Mouse (Mus musculus) layer of hippocampus, postnatal 10 days (tissue): ENCODE measurements at regions not wholly inside any gene's neighbourhood (a gene's known extent, or its start where the extent isn't known, plus 50 kb on each side); places are given as distances from the start of the nearest gene placed in this dataset.
"Not testable (repeated sequence)": the region's sequence is repeated elsewhere in the genome, so short reads cannot be mapped to it uniquely, and the experiment has no call there.

Source experiments
- DNase-seq, 2 experiments: peaks; one replicate each; pipeline ENCODE4 v3.0.0; 2021; ENCODE audit warnings: low spot score in 2 of 2

DNA sequence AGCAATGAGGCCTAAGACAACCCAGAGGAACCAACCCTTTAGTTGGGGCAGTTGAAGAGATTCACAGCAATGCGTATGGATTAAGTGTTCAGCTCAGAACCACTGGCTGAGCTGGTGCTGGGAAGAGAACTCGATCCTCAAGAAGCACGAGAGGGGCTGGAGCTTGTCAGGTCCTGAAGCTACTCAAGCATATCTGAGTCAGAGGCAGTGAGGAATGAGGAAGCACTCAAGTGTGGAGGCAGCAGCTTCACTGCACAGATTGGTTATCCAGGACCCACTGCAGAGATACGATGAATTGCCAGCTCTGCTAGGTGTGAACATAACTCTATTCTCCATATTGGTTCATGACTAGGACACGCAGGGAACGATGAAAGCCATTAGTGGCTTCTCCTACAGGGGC is 239.7 kb downstream of the Tpbg start:
- DNase-seq, result no peak

DNA sequence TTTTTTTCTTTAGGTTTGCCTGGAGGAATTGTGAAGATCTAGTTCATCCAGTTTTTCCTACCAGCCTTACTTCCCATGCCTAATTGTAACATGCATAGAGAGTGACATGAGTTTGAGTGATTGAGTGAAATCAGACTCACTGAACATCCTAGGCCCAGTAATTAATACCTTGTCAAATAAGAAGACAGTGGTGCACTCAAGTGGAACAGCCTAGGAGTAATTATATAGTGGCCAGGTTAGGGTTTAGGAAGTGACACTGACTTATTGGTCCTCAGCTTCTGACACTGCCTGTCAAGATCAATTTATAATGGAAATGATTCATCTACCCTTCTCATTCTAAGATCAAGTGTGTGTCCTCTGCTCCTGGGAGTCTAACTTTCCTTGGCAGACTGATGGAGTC is 250.8 kb downstream of the Tpbg start:
- DNase-seq, result no peak

DNA sequence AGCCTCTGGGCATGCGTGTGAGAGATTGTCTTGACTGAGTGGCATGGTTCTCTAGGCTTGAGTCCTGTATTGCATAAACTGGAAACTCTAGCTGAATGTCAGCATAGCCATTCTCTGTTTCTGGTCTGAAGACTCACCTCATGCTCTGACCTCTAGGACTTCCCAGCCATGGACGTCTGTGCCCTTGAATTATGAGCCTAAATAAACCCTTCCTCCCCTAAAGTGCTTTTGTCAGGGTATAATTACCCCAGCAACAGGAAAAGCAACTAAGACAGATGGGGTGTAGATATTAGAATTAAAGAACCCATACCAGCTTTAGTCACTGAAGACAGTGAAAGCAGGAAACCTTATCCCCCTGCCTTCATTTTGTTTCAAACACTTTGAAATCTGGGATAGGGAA is 253.3 kb downstream of the Tpbg start:
- no peak for DNase-seq

DNA sequence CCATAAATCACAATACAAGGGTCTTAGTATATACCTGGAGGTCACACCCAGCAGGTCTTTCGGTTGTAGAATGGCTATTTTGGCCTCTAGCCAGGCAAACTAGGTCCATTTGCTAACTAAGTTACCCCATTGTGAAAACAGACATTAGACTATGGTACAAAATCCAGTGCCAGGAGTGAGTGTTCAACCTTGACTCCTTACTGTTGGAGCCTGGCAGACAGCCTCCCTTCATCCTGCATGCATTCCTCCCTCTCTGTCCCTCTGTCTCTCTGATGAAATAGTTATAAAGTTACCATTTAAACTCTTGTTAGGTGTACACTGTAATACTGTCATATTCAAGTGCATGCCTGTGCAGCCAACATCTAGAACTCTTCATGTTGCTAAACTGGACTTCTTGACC is 254.1 kb downstream of the Tpbg start:
- DNase-seq, result no peak

DNA sequence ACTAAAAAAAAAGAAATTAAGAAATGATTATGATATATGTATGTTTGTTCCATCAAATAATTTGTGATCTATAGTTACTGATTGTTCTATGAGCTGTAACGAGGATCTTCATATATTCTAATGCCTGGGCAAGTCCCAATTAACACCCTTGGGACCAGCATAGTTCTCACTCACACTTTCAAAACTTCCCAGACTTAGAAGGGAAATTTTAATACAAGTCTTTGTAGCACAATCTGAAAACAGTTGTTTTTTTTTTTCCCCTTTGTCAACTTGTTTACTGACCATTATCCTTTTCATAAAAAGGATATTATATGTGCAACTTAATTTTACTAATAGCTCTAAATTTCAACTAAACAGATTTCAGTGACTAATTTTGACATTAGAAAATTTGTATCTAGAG is 257.1 kb downstream of the Tpbg start:
- DNase-seq, result no peak

DNA sequence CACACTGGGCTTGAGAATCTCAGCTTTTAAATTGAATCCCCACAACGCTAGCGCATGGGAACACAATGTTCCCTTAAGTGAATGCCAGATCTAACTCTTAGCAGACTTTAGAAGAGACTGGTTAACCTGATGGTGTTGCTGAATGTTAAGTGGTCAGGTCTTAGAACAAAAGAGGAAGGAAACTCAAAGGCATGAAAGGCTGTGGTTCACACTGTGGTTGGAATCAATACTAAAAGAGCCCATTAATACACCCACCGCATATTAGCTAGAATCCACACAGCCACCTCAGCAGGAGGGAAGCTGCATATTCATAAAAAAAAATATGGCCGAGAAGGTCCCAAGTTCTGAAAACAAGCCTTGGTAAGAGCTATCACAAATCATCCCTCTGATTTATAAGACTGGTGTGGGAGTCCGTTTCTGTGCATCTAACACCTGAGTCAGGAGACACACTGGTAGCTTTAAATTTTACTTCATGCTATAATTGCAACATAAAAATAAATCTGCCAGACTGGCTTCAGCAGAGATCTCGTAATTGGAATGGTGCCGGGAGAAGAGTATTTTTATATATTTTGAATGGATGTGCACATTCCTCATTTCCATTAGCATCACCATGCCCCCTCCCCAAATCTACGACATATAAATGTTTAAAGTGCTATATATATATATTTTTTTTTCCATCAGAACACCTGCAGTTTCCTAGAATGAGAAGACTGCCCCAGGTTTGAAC is 259.3 kb downstream of the Tpbg start:
- no peak for DNase-seq

DNA sequence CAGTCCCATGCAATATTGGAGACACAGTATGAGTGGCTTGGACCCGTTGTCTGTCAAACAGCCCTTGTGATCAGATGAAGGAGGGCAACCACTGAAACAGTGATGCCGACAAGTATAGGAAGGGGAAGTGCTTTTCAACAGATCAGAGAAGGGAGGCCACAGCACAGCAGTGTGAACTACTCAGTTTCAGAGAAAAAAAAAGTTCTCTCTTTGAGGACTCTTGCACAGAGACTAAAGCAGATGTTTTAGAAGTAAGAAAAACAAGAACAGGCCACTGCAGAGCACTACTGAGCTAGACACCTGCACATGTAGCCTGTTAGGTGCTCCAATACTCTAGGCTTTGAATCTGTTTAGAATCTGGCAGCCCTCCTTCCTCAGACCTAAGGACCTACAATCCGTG is 261.4 kb downstream of the Tpbg start:
- DNase-seq, result no peak

DNA sequence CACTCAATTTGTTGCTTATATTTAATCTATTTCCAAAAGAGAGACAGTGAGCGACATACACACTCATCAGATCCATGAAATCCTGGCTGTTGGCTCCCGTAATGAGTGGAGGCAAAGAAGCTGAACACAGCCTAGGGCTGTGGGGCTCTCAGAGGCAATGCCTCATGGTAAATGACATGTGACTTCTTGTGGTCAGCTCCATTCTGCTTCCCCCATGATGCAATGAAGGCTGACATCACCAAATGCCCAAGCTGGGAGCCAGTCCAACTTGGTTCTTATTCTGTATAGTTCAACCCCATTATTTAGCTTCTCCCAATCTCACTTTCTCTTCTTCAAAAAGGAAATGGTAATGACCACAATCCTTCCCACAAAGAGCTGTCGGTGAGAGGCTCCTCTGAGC is 262.5 kb downstream of the Tpbg start:
- no peak for DNase-seq

DNA sequence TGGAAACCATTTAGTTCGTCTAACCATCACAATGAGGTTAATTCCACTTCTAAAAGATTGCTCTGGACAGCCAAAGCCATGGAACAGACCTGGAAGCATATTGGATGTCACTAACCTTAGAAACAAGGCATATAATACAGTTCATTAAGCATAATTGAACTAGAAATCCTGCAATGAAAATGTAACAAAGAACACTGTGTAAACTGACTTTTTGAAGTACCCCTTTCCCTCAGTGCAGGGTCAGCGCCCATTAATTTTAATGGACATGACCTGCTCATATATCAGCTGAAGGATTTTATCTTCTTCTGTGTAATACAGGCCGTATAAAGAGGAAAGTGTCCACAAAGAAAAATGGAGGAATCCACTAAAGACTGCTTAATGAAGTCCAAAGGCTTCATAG is 263.7 kb downstream of the Tpbg start:
- no peak for DNase-seq

DNA sequence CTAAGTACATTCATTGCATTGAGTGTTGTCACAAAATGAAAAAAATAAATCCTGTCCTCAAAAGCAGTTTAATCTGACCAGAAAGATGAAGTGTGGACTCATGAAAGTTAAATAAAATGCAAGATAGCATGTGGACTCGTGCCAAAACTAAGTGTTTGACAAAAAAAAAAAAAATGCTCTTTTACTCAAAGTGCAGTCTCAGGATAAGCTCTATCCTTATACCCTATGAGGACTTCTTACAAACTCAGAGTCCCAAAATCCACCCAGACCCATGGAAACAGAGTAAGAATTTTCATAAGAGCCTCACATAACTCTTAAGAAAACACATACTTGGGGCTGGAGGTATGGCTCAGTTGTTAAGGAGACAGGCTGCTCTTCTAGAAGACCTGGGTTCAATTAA is 267.7 kb downstream of the Tpbg start:
- no peak for DNase-seq

DNA sequence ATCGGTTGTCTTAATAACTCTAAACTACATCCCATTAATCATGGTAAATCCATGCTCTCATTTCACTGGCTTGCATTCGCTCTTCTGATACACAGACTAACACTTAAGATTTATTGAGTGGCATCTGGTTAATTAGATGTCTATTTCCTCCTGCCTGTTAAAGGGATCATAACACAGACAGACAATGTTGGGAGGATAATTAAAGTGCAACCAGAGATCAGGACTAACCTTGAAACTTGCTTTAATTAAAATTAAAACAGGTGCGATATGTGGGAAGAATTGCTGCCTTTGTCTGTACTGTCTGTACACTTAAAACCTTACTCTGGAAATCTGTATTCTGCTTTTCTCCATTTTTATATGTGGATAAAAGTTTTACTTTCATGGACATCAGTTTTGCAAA is 277.2 kb downstream of the Tpbg start:
- DNase-seq, result no peak

DNA sequence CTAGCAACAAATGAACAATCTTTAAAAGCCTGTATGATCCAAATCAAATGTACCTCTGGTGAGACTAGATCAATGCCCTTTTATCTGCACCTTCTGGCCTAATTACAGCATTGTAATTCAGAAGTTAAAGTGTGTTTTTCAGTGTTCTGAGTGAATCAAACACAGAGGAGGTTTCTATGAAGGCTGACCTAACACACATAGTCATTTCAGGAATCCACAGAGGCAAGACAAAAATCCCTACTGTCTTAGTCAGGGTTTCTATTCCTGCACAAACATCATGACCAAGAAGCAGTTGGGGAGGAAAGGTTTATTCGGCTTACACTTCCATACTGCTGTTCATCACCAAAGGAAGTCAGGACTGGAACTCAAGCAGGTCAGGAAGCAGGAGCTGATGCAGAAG is 293.4 kb downstream of the Tpbg start:
- not testable (repeated sequence) for DNase-seq

DNA sequence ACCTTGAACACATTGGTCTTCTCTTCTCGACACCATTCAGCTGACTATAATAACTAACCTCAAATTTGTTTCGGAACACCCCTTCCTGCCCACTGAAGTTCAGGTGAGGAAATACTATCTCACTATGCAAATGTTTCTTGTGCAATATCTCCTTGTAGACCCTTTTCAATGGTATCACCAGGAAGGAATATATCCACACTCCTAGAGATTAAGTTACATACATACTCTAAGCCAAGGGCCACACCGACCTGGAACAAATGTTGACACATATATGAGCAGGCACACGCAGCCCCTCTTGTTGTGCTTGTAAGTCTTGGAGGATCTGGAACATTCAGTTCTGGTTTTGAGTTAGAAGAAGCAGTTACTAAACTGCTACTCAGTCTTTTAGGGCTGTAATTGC is 303.7 kb downstream of the Tpbg start:
- DNase-seq, result no peak

DNA sequence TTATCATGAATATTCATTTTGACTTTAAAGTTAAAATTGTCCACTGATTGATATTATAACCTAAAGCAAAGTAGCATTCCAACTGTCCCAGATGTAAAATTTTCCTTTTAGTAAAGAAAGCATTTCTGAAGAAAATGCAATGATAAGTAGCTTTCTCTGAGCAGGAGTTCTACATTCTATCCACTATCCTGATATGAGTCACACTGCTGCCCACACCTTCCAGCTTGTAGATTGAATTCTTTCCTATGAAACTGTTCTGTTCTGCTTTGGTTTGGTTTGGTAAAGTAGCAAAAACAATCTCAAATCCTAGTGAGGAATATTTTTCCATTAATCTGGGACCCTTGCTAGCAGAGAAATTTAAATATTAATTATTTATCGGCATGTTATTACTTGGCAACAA is 304.4 kb downstream of the Ube2cbp start:
- no peak for DNase-seq

DNA sequence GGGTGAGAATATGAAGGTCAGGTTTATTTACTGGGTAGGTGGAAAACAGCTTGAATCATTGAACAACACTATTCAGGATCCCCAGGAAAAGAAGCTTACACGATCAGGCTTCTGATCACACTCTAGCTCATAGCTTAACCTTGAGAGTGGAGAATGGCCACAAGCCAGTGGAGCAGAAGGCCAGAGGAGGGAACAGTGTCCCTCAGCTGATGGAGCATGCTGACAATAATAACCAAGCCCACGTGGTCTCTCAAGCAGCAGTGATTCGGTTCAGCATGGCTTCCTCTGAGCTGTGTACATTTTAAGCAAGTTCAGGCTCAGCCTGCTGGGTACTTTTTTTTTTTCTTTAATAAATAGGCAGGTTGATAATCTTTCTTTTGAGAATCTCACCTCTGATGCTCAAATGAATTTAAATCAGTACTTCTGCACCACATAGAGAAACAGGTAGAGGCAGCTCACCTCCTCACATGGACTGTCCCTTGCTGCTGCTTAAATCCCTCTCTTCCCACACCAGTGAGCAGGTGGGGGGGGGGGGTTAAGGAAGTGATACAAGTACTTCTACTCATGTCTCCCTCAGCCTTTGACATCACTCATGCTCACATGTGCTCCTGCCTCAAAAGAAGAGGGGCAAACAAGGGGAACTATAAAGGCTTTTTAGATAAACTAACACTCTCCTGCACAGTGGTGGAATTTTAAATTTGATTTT is 298.2 kb downstream of the Ube2cbp start:
- DNase-seq, result no peak

DNA sequence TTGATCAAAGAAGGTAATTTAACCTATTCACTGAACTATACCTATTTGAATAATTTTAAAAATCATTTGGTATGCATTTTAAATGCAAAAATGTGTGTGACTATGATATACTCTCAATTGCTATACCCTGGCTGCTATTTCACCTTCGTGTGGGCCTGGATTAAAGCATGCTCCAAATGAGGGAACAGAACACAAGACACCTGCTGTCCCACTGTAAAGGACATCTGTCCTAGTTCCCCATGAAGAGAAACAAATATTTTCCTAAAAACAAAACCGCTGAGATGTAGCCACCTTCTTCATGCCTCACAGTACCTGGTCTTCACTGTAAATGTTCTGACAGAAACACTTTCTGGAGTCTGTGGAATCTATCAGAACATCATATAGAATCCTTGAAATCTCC is 294.0 kb downstream of the Ube2cbp start:
- no peak for DNase-seq

DNA sequence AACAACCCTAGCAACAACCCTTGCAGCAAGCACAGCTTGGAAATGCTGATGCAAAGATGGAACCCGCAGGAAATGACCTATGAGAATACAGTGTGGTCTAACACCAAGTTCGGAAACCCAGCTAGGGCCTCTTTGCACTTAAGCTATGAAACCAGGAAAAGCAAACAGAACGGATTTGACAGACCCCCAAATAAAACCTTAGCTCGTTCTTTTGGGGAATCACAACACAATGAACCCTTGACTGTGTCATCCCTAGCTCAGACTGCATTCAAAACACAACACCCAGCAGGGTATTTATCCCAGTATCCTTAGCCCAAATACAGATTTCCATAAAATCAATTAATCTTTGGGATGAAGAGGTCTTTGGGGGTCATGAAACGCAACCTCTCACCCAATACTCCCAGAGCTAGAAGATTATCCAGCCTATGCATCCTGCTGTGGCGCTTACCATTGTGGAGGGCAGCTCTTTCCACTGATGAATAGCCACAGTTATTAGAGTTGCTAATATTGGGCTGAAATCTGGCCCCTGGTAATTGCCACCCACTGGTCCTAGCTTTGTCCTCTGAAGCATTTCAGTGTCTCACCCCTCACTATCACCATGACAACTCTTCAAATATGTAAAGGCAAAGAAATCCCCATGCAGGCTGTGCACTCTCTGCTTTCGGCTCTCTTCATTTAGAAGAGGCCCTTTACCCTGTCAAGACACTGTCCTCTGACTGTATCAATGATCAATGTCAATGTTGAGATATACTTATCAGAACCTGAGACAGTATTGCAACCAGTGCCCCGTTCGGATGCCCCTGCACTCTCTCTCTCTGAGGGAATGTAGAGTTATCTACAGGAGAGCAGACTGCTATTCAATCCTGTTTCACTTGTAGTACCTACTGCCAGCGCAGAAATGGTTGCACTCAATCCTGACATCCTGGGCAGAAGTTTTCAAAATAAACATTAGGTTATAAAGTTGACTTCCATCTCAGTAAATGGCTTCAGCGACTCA is 277.7 kb downstream of the Ube2cbp start:
- DNase-seq, result no peak

DNA sequence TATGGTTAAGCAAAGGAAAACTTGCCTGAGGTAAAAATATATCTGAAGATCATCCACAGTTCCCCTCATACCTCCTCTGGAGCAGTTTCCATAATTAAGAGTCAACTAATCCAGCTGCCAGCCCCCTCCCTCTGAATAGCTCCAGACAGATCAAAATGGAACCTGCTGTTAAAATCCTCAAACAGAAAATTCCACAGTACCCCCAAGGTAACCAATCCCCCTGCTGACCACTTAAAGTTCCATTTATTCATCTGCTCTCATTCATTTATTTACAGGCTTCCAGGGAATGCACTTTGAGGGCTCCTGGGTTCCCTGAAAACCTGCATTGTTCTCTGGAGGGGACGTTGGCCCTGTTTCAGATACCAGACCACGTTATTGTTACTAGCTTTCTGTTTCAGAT is 275.9 kb downstream of the Ube2cbp start:
- no peak for DNase-seq

DNA sequence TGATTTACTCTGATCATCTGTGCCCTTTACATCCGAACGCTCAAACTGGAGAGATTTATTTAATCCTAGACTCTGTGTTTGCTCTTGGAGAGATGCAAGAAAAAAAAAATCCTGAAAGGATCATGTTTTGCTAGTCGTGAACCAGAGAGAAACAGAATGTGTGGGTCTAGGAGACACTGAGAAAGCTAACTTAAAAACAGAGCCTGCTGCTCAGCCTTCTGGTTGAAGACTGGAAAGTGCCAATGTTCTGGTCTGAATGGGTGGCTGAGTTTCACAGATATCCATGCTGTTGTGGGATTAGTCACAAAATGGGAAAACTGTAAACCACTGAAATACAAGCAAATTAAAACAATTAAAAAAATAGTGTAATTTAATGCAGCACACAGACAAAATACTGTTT is 259.7 kb downstream of the Ube2cbp start:
- DNase-seq, result no peak

DNA sequence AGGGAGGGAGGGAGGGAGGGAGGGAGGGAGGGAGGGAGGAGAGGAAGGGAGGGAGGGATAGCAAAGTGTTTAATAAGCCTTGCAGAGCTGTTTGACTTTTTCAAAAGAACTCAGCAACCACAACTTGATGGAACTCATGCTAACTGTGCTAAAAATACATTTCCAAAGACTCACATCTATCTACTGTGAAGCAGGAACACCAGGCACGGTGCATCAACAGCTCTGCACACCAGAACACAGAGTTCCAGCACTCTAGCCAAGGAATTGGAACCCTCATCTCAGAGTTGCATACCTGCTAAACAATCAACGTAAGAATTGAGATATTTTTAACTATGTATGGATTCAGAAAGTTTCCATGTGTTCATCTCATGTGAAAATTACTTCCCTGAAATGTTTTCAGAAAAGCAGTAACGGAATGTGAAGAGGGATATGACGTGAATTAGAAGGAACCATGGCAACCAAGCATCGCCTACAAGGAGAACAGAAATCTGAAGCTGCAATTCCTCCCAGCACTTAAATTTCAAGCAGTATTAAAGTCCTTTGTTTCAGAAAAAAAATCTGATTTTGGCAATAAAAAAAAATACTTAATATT is 256.3 kb downstream of the Ube2cbp start:
- DNase-seq, result no peak

DNA sequence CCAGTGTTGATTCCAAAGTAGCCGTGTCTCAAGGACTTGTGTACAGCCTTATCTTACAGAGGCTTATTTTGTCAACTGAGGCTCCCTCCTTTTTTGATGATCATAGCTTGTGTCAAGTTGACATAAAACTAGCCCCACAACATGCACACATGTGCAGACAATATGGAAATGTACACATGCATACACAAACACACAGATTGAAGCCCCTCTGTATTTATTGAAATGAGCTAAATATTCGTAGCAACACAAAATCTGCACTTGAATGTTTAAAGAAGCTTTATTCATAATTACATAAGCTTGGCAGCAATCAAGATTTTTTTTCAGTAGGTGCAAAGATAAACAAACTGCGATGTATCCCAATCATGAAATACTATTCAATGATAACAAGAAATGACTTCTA is 253.5 kb downstream of the Ube2cbp start:
- no peak for DNase-seq

DNA sequence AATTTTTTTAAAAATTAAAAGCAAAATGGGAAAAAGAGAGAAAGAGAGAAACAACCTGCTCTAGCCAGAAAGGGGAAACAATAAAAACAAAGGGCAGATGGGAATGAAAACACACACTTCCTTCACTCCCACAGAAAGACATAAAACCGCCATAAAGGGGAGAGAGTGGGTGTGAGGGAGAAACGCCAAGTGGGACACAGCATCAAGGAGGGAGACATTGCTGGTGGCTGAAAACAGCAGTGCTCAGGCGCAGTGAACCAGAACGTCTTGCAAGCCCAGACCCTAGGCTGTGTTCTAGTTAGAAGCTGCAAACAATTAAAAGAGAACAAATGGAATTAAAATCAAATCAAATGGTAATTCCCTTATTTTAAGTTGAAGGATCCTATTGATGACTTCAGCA is 245.1 kb downstream of the Ube2cbp start:
- no peak for DNase-seq
